Mouse (Mus musculus) thymus, postnatal 14 days (tissue): ENCODE measurements around the gene Olfr481.

Experiments used
- DNase-seq: peaks from one replicate; pipeline ENCODE4 v3.0.0; 2021

Olfr481 gene

GRCm38 (mm10) chr7:108079555-108079954 is at the start of gene Olfr481:
TSS of gene Olfr481 (plus strand) at chr7:108079855.
- no peak for DNase-seq

- DNase-seq: no peak
Observed at GRCm38 (mm10) chr7:108033889-108034288, 45.8 kb upstream of the Olfr481 start, which contains the start of gene Olfr478. TSS of gene Olfr478 (minus strand) at chr7:108033989.

- DNase-seq: no peak
Observed at GRCm38 (mm10) chr7:108050393-108050792, 29.3 kb upstream of the Olfr481 start, which contains the start of gene Olfr479. TSS of gene Olfr479 (plus strand) at chr7:108050693.

- no peak for DNase-seq
Observed at GRCm38 (mm10) chr7:108067246-108067645, 12.4 kb upstream of the Olfr481 start, which contains the start of gene Olfr480. TSS of gene Olfr480 (minus strand) at chr7:108067346.

GRCm38 (mm10) chr7:108097486-108097885 is 17.8 kb downstream of the Olfr481 start, which contains the start of gene Olfr482:
TSS of gene Olfr482 (minus strand) at chr7:108097586.
- no peak for DNase-seq

- DNase-seq: no peak
Observed at GRCm38 (mm10) chr7:108100549-108100948, 20.9 kb downstream of the Olfr481 start, which contains the start of gene Olfr483. TSS of gene Olfr483 (plus strand) at chr7:108100849.

GRCm38 (mm10) chr7:108120681-108121080 is 41.0 kb downstream of the Olfr481 start:
- no peak for DNase-seq

- DNase-seq: no peak
Observed at GRCm38 (mm10) chr7:108121416-108121815, 41.8 kb downstream of the Olfr481 start.

- DNase-seq: no peak
Observed at GRCm38 (mm10) chr7:108127349-108127748, 47.7 kb downstream of the Olfr481 start, which contains the start of gene Olfr484. TSS of gene Olfr484 (minus strand) at chr7:108127449.
